Mouse (Mus musculus) forebrain, embryonic 12.5 days (tissue): ENCODE data around the gene Abcf3. TPM values are rescaled to one million over a fixed set of nuclear protein-coding genes. Genes with fewer than 3 reads are reported as not detected.

Experiments
- ATAC-seq: fragments of 200-750 bp; cut with Nextera tagmentation; 2 replicates; pipeline ENCODE4 v1.8.0; 2017; ENCODE audit warnings: moderate TSS enrichment; ENCODE audit not compliant: low FRiP score
- H3K27ac ChIP-seq: fragments of 300-500 bp; sonication (generic); 2 replicates; pipeline ENCODE4 v1.5.1; 2016; ENCODE audit warnings: mild to moderate bottlenecking
- H3K27me3 ChIP-seq: fragments of 300-500 bp; sonication (generic); 2 replicates; pipeline ENCODE4 v1.6.1; 2016; ENCODE audit warnings: mild to moderate bottlenecking
- H3K36me3 ChIP-seq: fragments of 300-500 bp; sonication (generic); replicated peaks from 2 replicates; pipeline ENCODE4 v1.6.1; 2016; ENCODE audit warnings: mild to moderate bottlenecking
- H3K4me1 ChIP-seq: fragments of 300-500 bp; sonication (generic); 2 replicates; pipeline ENCODE4 v1.6.1; 2016
- H3K4me2 ChIP-seq: fragments of 300-500 bp; sonication (generic); 2 replicates; pipeline ENCODE4 v1.6.1; 2016; ENCODE audit warnings: mild to moderate bottlenecking, moderate library complexity
- H3K4me3 ChIP-seq: fragments of 300-500 bp; sonication (generic); replicated peaks from 2 replicates; pipeline ENCODE4 v1.5.1; 2016; ENCODE audit warnings: mild to moderate bottlenecking
- H3K9ac ChIP-seq: fragments of 300-500 bp; sonication (generic); 2 replicates; pipeline ENCODE4 v1.6.1; 2016; ENCODE audit warnings: mild to moderate bottlenecking
- H3K9me3 ChIP-seq: fragments of 300-500 bp; sonication (generic); 2 replicates; pipeline ENCODE4 v1.6.1; 2016
- WGBS: fragments of 180-500 bp; shearing (Covaris S2); methylation state at CpG from one replicate; pipeline ENCODE4 v1.1.7; 2016; 5-methylcytosine and 5-hydroxymethylcytosine counted together
- polyA plus RNA-seq: library from polyadenylated mRNA; unstranded; fragments of >200 nt; fragmentation: Nextera tagmentation; extraction: Ambion mirVana; gene quantifications from 2 replicates; pipeline ENCODE4 v1.2.1, GENCODE M21; 2016

The Abcf3 gene
- polyA plus RNA-seq, 1 experiment from 2014 or later: 60.9 TPM

DNA sequence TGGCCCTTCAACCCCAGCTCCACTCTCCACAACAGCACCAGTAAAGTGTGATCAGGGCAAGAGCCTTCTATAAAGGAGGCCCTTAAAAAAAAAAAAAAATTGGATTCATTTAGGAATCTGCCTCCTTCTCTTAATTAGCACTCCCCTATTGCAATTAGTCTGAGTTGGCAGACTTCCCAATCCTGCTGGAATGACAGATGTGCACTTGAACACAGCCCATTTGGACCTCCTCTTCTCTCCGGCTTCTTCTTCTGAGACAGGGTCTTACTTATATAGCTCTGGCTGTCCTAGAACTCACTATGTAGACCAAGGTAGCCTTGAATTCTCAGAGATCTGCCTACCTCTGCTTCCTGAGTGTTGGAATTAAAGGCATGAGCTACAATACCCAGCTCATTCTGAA, 19.0 kb upstream of the Abcf3 start:
- no peak overlapping the region for H3K9ac ChIP-seq
- WGBS: 46% methylated on average over 1 of the region's 1 CpGs
- ATAC-seq: peak; percentile 19; the same call in 1 of the 2 replicates
- H3K27me3 ChIP-seq: no peaks in the 10 kb centered on the region
- H3K4me1 ChIP-seq: no peaks in the 10 kb centered on the region; the same call in 1 of the 2 replicates
- H3K4me3 ChIP-seq: no peak overlapping the region
- no peak overlapping the region for H3K4me2 ChIP-seq
- H3K36me3 ChIP-seq: peaks cover 90% of the 10 kb centered on the region
- H3K27ac ChIP-seq: no peak overlapping the region
- H3K9me3 ChIP-seq: no peaks in the 10 kb centered on the region

DNA sequence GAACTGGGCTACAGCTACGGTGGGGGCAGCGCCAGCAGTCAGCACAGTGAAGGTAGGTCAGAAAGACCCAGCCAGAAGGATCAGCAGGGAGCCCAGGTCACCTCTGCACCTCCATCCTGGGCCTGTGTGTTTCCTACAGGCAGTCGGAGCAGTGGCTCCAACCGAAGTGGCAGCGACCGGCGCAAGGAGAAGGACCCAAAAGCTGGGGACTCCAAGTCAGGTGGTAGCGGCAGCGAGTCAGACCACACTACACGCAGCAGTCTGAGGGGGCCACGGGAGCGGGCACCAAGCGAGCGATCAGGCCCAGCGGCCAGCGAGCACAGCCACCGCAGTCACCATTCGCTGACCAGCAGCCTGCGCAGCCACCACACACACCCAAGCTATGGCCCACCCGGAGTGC, 17.4 kb upstream of the Abcf3 start:
- Histone ChIP-seq H3K27me3 (no peaks in the 10 kb centered on the region), H3K4me3 (no peak overlapping the region), H3K36me3 (peaks cover 76% of the 10 kb centered on the region), H3K9ac (no peak overlapping the region), H3K27ac (no peak overlapping the region), H3K9me3 (no peaks in the 10 kb centered on the region), H3K4me1 (peaks cover under 1% of the 10 kb centered on the region; the same call in 1 of the 2 replicates), H3K4me2 (no peak overlapping the region)
- no peak for ATAC-seq
- 96% methylated on average over 19 of the region's 20 CpGs for WGBS

DNA sequence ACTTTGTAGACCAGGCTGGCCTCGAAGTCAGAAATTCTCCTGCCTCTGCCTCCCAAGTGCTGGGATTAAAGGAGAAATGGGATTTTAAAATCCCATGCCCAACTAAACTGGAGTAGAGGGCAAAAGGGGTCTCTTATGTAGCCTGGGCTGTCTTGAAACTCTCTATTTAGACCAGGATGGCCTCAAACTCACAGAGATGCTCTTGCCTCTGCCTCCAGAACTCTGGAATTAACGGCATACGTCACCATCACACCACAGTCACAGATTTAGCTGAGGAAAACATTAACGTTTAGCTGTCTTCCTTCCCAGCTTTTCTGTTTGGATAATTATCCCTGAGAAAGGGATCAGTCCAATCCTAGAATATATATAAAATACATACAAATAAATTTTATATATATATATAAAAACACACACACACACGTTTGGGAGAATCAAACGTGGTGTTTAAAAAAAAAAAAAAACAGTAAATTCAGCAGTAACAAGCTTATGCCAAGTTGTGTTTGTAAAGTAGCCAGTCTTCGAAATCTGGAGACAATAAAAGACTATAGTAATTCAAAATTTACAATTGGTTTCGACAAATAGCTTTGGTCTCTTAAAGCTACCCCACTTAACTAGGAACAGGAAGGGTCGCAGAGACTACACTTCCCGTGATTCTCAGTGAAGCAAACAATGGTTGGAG, 13.6 kb upstream of the Abcf3 start:
- no peak for ATAC-seq
- H3K4me2 ChIP-seq: 0 out of 2 replicates have a peak overlapping the region, but pooled peaks have one; percentile 89
- no peak overlapping the region for H3K9ac ChIP-seq
- no peaks in the 10 kb centered on the region for H3K9me3 ChIP-seq
- H3K4me3 ChIP-seq: peak overlapping the region; percentile 92; the same call in 1 of the 2 replicates
- H3K4me1 ChIP-seq: peaks cover 26% of the 10 kb centered on the region
- WGBS: 48% methylated on average over 10 of the region's 10 CpGs
- H3K27me3 ChIP-seq: no peaks in the 10 kb centered on the region
- H3K36me3 ChIP-seq: peaks cover 61% of the 10 kb centered on the region
- no peak overlapping the region for H3K27ac ChIP-seq

DNA sequence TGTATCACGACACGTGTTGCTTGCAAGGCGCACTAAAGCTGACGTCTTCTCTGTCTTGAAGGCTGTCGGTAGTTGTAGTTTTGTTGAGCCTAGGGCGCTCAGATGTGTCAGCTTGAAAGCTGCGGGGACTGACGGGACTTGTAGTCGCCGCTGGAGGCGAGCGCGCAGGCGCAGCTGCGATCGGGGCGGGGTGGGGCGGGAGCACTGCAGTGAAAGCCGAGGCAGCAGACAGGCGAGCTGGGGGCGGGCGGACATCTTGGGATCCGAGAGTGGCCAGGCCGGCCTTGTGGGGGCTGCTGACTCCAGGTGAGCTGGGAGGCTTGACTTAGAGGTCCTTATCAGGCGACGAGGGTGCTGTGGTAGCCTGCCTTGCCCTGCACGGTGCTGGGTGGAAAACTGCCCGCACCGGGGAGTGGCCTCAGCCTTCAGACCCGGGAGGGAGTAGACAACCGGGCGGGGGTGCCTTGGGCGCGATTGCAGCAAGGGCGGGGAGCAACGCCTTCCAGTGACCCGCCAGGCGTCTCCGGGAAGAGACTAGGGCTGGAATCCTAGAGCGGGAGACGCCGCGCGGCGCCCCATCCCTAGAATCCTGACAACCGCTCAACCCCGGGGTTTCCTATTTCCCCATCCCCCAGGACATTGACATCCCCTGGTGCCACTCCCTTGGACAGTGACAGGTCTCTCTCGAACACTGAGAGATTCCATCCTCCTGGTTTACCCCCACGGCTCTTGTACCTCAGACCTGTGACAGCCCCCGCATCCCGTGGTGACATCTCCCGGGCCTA, 12.9 kb upstream of the Abcf3 start, which contains the start of gene Ap2m1:
Gene Ap2m1, plus strand, starts transcription at position 183 of the 785 bp plus-strand sequence.
- peak within 1 kb of the TSS; percentile 92 for H3K4me3 ChIP-seq
- peaks cover 61% of the 10 kb centered on the region for H3K36me3 ChIP-seq
- peak within 1 kb of the TSS; percentile 89 for H3K4me2 ChIP-seq
- WGBS: under 1% methylated on average over 50 of the region's 52 CpGs
- H3K4me1 ChIP-seq: peaks cover 26% of the 10 kb centered on the region
- H3K27me3 ChIP-seq: no peaks in the 10 kb centered on the region
- peak within 1 kb of the TSS; percentile 95 for H3K9ac ChIP-seq
- H3K9me3 ChIP-seq: no peaks in the 10 kb centered on the region
- peak within 1 kb of the TSS; percentile 86 for H3K27ac ChIP-seq
- peak; percentile 98 for ATAC-seq

DNA sequence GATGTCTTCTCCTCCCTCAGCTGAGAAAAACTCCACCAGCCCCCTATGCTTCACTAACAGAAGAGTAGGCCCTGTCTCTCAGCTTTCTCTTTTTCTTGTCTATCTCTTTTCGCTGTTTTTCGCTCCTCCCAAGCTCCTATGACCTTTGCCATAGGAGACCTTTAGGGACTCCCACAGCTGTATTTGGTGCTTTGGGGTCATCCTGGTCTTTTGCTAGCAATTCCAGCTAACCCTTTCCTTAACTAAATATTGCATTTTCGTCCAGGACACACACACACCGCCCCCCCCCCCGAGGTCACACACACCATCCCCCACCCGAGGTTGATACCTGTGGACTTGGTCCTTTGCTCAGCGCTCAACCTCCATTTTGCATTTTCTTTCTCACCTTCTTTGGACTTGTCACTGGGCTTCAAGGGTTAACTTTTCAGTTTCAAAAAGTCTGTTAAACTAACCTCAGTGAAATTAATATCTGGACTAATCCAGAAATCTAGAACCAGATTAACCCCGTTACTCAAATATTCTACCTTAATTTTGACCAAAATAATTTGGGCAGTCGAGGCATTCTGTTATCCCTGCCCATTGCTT, 12.2 kb upstream of the Abcf3 start:
- H3K27ac ChIP-seq: 0 out of 2 replicates have a peak overlapping the region, but pooled peaks have one; percentile 86
- ATAC-seq: no peak

DNA sequence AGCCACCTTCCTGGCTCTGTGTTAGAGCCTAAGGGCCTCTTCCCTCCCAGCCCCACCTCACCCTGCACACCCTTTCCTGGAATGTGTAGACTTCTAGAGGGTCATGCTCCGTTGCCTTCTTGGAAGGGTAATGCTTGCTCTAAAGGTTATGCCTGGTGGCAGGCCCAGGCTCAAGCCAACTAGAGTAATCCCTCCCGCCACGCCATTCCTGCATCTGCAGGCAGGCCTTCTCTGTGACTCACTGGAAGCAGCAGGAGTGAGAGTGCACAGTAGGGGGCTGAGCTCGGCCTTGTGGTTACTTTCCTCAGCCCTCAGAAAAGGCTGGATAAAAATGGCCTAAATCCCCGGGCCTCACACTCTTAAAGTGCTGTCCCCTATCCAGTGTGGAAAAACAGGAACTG, 11.3 kb upstream of the Abcf3 start:
- Histone ChIP-seq H3K36me3 (peaks cover 61% of the 10 kb centered on the region), H3K4me3 (peak overlapping the region; percentile 92), H3K27me3 (no peaks in the 10 kb centered on the region), H3K27ac (peak overlapping the region; percentile 50; the same call in 1 of the 2 replicates), H3K9ac (peak overlapping the region; percentile 95), H3K4me1 (peaks cover 26% of the 10 kb centered on the region), H3K4me2 (peak overlapping the region; percentile 89), H3K9me3 (no peaks in the 10 kb centered on the region)
- no peak for ATAC-seq
- 11% methylated on average over 5 of the region's 5 CpGs for WGBS

More for the DNA sequence above, 12.2 kb upstream of the Abcf3 start:
- Histone ChIP-seq H3K9me3 (no peaks in the 10 kb centered on the region), H3K4me1 (peaks cover 26% of the 10 kb centered on the region), H3K4me2 (peak overlapping the region; percentile 89), H3K27me3 (no peaks in the 10 kb centered on the region), H3K9ac (peak overlapping the region; percentile 95), H3K4me3 (peak overlapping the region; percentile 92), H3K36me3 (peaks cover 61% of the 10 kb centered on the region)
- WGBS: 32% methylated on average over 9 of the region's 9 CpGs

DNA sequence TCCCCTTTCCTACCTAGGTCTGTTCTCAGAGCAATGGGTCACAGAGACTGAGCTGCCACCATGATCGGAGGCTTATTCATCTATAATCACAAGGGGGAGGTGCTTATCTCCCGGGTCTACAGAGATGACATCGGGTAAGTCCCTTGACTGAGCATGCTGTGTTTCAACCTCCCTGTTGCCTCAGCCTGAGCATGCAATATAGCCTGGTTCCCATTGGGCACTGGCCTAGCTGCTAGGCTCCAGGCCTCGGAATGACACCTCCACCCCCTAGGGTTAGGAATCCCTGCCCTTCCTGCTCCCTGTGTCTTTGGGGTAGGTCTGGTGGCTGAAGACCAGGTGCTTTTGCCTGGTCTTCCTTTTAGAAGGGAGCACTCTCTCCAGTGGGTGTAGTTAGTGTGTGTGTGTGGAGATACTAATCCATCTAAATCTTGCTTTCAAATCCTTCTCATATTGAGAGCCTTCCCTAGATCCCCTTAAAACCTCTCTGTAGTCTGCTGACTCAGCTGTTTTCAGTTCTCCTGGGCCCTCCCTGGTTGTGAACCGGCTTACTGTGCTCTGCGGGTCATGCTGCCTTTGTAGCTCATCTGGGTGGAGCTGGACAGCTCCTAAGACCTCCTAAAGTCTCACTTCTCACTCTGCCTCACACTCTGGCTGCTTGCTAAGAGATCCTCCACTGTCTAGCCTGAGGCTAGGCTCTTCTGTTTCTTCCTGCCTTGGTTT, 10.6 kb upstream of the Abcf3 start:
- Histone ChIP-seq H3K27ac (no peak overlapping the region; the same call in 1 of the 2 replicates), H3K9me3 (no peaks in the 10 kb centered on the region), H3K9ac (peak overlapping the region; percentile 95), H3K36me3 (peaks cover 61% of the 10 kb centered on the region), H3K4me3 (peak overlapping the region; percentile 92), H3K27me3 (no peaks in the 10 kb centered on the region), H3K4me1 (peaks cover 26% of the 10 kb centered on the region), H3K4me2 (peak overlapping the region; percentile 89)
- 27% methylated on average over 6 of the region's 6 CpGs for WGBS
- no peak for ATAC-seq

DNA sequence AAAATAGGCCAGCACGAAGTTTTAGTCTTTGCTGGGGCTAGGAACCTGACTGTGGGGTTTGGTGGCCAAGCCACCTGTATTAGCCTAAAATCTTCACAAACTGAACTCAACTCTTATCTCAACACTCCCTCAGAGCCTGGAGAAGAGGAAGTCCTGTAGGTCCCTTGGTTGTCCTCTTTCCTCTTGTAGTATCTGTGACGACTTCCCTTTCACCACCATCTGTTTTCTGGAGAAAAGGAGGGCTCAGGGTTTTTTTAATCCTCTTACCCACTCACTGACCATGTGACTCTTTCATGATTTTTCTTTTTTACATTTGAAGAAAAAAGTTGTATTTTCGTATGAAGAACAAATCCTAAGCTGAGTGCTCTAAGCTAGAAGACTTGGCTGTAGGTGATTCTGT, 8.7 kb upstream of the Abcf3 start:
- Histone ChIP-seq H3K9me3 (no peaks in the 10 kb centered on the region), H3K4me2 (no peak overlapping the region), H3K4me3 (no peak overlapping the region), H3K4me1 (peaks cover 26% of the 10 kb centered on the region), H3K27ac (no peak overlapping the region), H3K9ac (no peak overlapping the region), H3K27me3 (no peaks in the 10 kb centered on the region), H3K36me3 (peaks cover 67% of the 10 kb centered on the region)
- 84% methylated on average over 3 of the region's 3 CpGs for WGBS
- no peak for ATAC-seq

DNA sequence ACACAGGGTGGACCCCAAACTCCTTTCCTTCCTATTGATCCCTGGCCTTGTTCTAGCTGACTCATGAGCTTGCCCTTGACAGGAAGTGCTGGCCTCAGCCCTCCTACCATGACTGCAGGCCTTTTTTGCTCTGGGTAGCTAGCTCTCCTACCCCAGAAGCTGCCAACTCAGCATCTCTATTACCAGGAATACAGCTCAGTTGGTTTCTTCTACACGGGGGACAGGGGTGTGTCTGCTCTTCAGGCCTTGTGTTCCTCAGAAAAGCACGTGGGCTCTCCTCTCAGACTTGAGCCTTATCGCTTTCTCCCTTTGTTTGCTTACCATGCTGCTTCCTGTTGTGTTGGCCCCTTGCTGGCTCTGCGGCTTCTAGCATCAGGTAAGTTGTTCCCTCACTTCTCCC, 7.9 kb upstream of the Abcf3 start:
- no peak for ATAC-seq
- H3K27ac ChIP-seq: no peak overlapping the region
- WGBS: 90% methylated on average over 4 of the region's 4 CpGs
- H3K4me2 ChIP-seq: no peak overlapping the region
- no peak overlapping the region for H3K9ac ChIP-seq
- no peak overlapping the region for H3K4me3 ChIP-seq
- peaks cover 74% of the 10 kb centered on the region for H3K36me3 ChIP-seq
- peaks cover 26% of the 10 kb centered on the region for H3K4me1 ChIP-seq
- no peaks in the 10 kb centered on the region for H3K27me3 ChIP-seq
- H3K9me3 ChIP-seq: no peaks in the 10 kb centered on the region

DNA sequence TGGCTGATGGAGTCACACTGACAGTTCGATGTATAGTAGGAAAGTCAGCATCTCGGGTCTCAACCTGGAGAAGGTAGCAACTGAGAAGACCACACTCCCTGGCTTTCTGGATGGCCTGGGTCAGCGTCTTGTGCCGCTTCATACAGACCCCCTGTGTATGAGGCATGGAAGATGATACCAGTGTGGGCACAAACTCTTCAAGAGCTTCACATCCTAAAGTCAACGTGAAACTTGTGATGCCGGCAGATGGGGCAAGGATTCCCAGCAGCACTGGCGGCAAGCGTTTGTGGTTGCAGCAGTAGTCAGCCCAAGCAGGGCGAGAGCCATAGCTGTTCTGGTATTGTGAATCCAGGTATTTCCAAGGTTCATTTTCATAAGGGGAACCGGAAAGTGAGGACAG, 2.7 kb upstream of the Abcf3 start:
- 96% methylated on average over 10 of the region's 10 CpGs for WGBS
- no peak overlapping the region for H3K4me3 ChIP-seq
- no peaks in the 10 kb centered on the region for H3K27me3 ChIP-seq
- ATAC-seq: no peak
- H3K27ac ChIP-seq: no peak overlapping the region
- H3K9ac ChIP-seq: no peak overlapping the region
- no peak overlapping the region for H3K4me2 ChIP-seq
- no peaks in the 10 kb centered on the region for H3K9me3 ChIP-seq
- peaks cover 61% of the 10 kb centered on the region for H3K36me3 ChIP-seq
- peaks cover 18% of the 10 kb centered on the region for H3K4me1 ChIP-seq

DNA sequence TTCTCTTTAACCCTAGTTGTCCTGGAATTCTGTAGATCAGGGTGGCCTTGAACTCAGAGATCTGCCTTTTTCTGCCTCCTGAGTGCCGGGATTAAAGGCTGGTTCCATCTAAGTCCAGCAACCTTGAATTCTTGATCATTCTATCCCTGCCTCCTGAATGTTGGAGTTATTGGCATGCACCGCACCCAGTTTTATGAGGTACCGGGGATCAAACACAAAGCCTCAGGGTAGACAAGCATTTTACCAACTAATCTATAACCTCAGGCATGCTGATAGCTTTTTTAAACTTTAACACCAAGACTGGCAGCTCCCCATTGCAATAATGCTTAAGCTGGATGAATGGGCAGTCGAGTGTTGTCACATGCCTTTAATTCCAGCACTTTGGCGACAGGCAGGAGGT, 954 bp upstream of the Abcf3 start:
- Histone ChIP-seq H3K4me3 (peak overlapping the region; percentile 68), H3K4me1 (peaks cover 18% of the 10 kb centered on the region), H3K36me3 (peaks cover 60% of the 10 kb centered on the region), H3K27ac (0 out of 2 replicates have a peak overlapping the region, but pooled peaks have one; percentile 51), H3K4me2 (peak overlapping the region; percentile 65), H3K9ac (peak overlapping the region; percentile 57), H3K27me3 (no peaks in the 10 kb centered on the region), H3K9me3 (no peaks in the 10 kb centered on the region)
- ATAC-seq: no peak
- WGBS: 61% methylated on average over 5 of the region's 5 CpGs

DNA sequence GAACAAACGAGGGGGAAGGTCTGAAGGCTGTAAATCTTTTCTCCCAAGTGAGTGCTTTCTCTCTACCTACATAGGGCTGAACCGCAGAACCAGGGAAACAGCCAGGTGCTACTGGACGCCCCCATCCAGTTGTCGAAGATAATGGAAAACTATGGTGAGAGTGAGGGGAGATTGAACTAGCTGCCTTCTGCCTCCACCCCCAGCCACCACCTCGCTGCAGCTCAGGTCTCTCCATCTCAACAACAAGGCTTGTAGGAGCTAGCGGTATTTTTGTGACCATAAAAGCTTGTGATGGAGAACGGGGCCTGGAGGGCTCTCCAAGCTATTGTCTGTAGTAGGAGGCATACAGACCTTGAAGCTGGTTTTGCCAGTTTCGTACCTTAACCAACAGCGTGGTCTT, 784 bp downstream of the Abcf3 start:
- H3K27ac ChIP-seq: no peak overlapping the region

More for the DNA sequence above, 784 bp downstream of the Abcf3 start:
- peak overlapping the region; percentile 76 for H3K9ac ChIP-seq
- no peaks in the 10 kb centered on the region for H3K9me3 ChIP-seq
- WGBS: 55% methylated on average over 9 of the region's 9 CpGs
- no peak for ATAC-seq
- no peaks in the 10 kb centered on the region for H3K27me3 ChIP-seq
- H3K36me3 ChIP-seq: peaks cover 61% of the 10 kb centered on the region
- H3K4me1 ChIP-seq: peaks cover 18% of the 10 kb centered on the region
- H3K4me3 ChIP-seq: peak overlapping the region; percentile 68
- H3K4me2 ChIP-seq: peak overlapping the region; percentile 92
